Mouse (Mus musculus): Measurements from ENCODE around the gene Gmpr2. TPM values are rescaled to one million over a fixed set of nuclear protein-coding genes. Genes with fewer than 3 reads are reported as not detected.

The Gmpr2 gene
- polyA plus RNA-seq, 1 experiment from 2014 or later: 58.4 TPM

GRCm38 (mm10) chr14:55719737-55720136 is 48.0 kb downstream of the Gmpr2 start:
- H3K4me2 ChIP-seq (ENCODE audit: low read depth, low read length): no peak overlapping the region
- H3K4me1 ChIP-seq (ENCODE audit: control insufficient read depth, insufficient read depth, low read length): peaks cover 7% of the 10 kb centered on the region; the same call in 1 of the 2 replicates
- no peaks in the 10 kb centered on the region for H3K9me3 ChIP-seq (ENCODE audit: control insufficient read depth, low read length)
- no peak overlapping the region for H3K27ac ChIP-seq (ENCODE audit: low read length)
- 0 out of 2 replicates have a peak overlapping the region, but pooled peaks have one; percentile 5 for H3K9ac ChIP-seq (ENCODE audit: low read depth, low read length)
- no peaks in the 10 kb centered on the region for H3K27me3 ChIP-seq (replicated peaks; ENCODE audit: control insufficient read depth, insufficient read depth, low read length)
- WGBS: 87% methylated on average over 6 of the region's 6 CpGs
- 0 out of 2 replicates have a peak, but pooled peaks cover 2% of the 10 kb centered on the region for H3K36me3 ChIP-seq (ENCODE audit: control insufficient read depth, insufficient read depth, low read length)
- ATAC-seq: no peak
- H3K4me3 ChIP-seq (ENCODE audit: low read length): no peak overlapping the region

- Histone ChIP-seq H3K27ac (ENCODE audit: low read length) (no peak overlapping the region), H3K9ac (ENCODE audit: low read depth, low read length) (no peak overlapping the region), H3K36me3 (ENCODE audit: control insufficient read depth, insufficient read depth, low read length) (0 out of 2 replicates have a peak, but pooled peaks cover 2% of the 10 kb centered on the region), H3K4me3 (ENCODE audit: low read length) (no peak overlapping the region), H3K27me3 (replicated peaks; ENCODE audit: control insufficient read depth, insufficient read depth, low read length) (no peaks in the 10 kb centered on the region), H3K4me1 (ENCODE audit: control insufficient read depth, insufficient read depth, low read length) (peaks cover 3% of the 10 kb centered on the region; the same call in 1 of the 2 replicates), H3K9me3 (ENCODE audit: control insufficient read depth, low read length) (no peaks in the 10 kb centered on the region), H3K4me2 (ENCODE audit: low read depth, low read length) (no peak overlapping the region)
- WGBS: 90% methylated on average over 12 of the region's 12 CpGs
- ATAC-seq: no peak
Observed at GRCm38 (mm10) chr14:55720666-55721065, 48.9 kb downstream of the Gmpr2 start.

GRCm38 (mm10) chr14:55721076-55721475 is 49.3 kb downstream of the Gmpr2 start:
- WGBS: 70% methylated on average over 6 of the region's 6 CpGs
- no peaks in the 10 kb centered on the region for H3K9me3 ChIP-seq (ENCODE audit: control insufficient read depth, low read length)
- peak overlapping the region; percentile 64 for H3K4me2 ChIP-seq (ENCODE audit: low read depth, low read length)
- H3K9ac ChIP-seq (ENCODE audit: low read depth, low read length): peak overlapping the region; percentile 91; the same call in 1 of the 2 replicates
- no peak for ATAC-seq
- 0 out of 2 replicates have a peak, but pooled peaks cover 2% of the 10 kb centered on the region for H3K36me3 ChIP-seq (ENCODE audit: control insufficient read depth, insufficient read depth, low read length)
- H3K4me1 ChIP-seq (ENCODE audit: control insufficient read depth, insufficient read depth, low read length): peaks cover 3% of the 10 kb centered on the region; the same call in 1 of the 2 replicates
- H3K27ac ChIP-seq (ENCODE audit: low read length): peak overlapping the region; percentile 92; the same call in 1 of the 2 replicates
- H3K27me3 ChIP-seq (replicated peaks; ENCODE audit: control insufficient read depth, insufficient read depth, low read length): no peaks in the 10 kb centered on the region
- peak overlapping the region; percentile 83 for H3K4me3 ChIP-seq (ENCODE audit: low read length)

- peak within 1 kb of the TSS; percentile 83 for H3K4me3 ChIP-seq (ENCODE audit: low read length)
- peak within 1 kb of the TSS; percentile 92 for H3K27ac ChIP-seq (ENCODE audit: low read length)
- under 1% methylated on average over 49 of the region's 50 CpGs for WGBS
- peaks cover 3% of the 10 kb centered on the region; the same call in 1 of the 2 replicates for H3K4me1 ChIP-seq (ENCODE audit: control insufficient read depth, insufficient read depth, low read length)
- ATAC-seq: peak; percentile 97
- H3K9ac ChIP-seq (ENCODE audit: low read depth, low read length): peak within 1 kb of the TSS; percentile 91
- H3K4me2 ChIP-seq (ENCODE audit: low read depth, low read length): peak within 1 kb of the TSS; percentile 64
- H3K27me3 ChIP-seq (replicated peaks; ENCODE audit: control insufficient read depth, insufficient read depth, low read length): no peaks in the 10 kb centered on the region
- H3K36me3 ChIP-seq (ENCODE audit: control insufficient read depth, insufficient read depth, low read length): 0 out of 2 replicates have a peak, but pooled peaks cover 2% of the 10 kb centered on the region
- H3K9me3 ChIP-seq (ENCODE audit: control insufficient read depth, low read length): no peaks in the 10 kb centered on the region
Observed at GRCm38 (mm10) chr14:55721700-55722437, 50.1 kb downstream of the Gmpr2 start, which contains the start of gene Rabggta. Rabggta (minus strand) TSS chr14:55722263.

GRCm38 (mm10) chr14:55722438-55722945 is 50.8 kb downstream of the Gmpr2 start:
- WGBS: 51% methylated on average over 8 of the region's 8 CpGs
- Histone ChIP-seq H3K9me3 (ENCODE audit: control insufficient read depth, low read length) (no peaks in the 10 kb centered on the region), H3K4me3 (ENCODE audit: low read length) (peak overlapping the region; percentile 83), H3K36me3 (ENCODE audit: control insufficient read depth, insufficient read depth, low read length) (0 out of 2 replicates have a peak, but pooled peaks cover 2% of the 10 kb centered on the region), H3K27me3 (replicated peaks; ENCODE audit: control insufficient read depth, insufficient read depth, low read length) (no peaks in the 10 kb centered on the region), H3K4me2 (ENCODE audit: low read depth, low read length) (peak overlapping the region; percentile 64), H3K27ac (ENCODE audit: low read length) (no peak overlapping the region), H3K9ac (ENCODE audit: low read depth, low read length) (peak overlapping the region; percentile 91), H3K4me1 (ENCODE audit: control insufficient read depth, insufficient read depth, low read length) (peaks cover 3% of the 10 kb centered on the region; the same call in 1 of the 2 replicates)
- no peak; the same call in 1 of the 2 replicates for ATAC-seq

GRCm38 (mm10) chr14:55723433-55723832 is 51.7 kb downstream of the Gmpr2 start:
- H3K27me3 ChIP-seq (replicated peaks; ENCODE audit: control insufficient read depth, insufficient read depth, low read length): no peaks in the 10 kb centered on the region
- H3K9ac ChIP-seq (ENCODE audit: low read depth, low read length): no peak overlapping the region
- H3K9me3 ChIP-seq (ENCODE audit: control insufficient read depth, low read length): no peaks in the 10 kb centered on the region
- ATAC-seq: no peak
- H3K4me3 ChIP-seq (ENCODE audit: low read length): no peak overlapping the region
- H3K27ac ChIP-seq (ENCODE audit: low read length): no peak overlapping the region
- 95% methylated on average over 7 of the region's 7 CpGs for WGBS
- H3K36me3 ChIP-seq (ENCODE audit: control insufficient read depth, insufficient read depth, low read length): no peaks in the 10 kb centered on the region
- no peak overlapping the region for H3K4me2 ChIP-seq (ENCODE audit: low read depth, low read length)
- peaks cover 3% of the 10 kb centered on the region; the same call in 1 of the 2 replicates for H3K4me1 ChIP-seq (ENCODE audit: control insufficient read depth, insufficient read depth, low read length)

- H3K9ac ChIP-seq (ENCODE audit: low read depth, low read length): no peak overlapping the region
- no peaks in the 10 kb centered on the region for H3K27me3 ChIP-seq (replicated peaks; ENCODE audit: control insufficient read depth, insufficient read depth, low read length)
- ATAC-seq: no peak
- no peak overlapping the region for H3K4me3 ChIP-seq (ENCODE audit: low read length)
- no peak overlapping the region for H3K27ac ChIP-seq (ENCODE audit: low read length)
- no peaks in the 10 kb centered on the region for H3K9me3 ChIP-seq (ENCODE audit: control insufficient read depth, low read length)
- 53% methylated on average over 8 of the region's 8 CpGs for WGBS
- H3K4me1 ChIP-seq (ENCODE audit: control insufficient read depth, insufficient read depth, low read length): peaks cover 3% of the 10 kb centered on the region; the same call in 1 of the 2 replicates
- no peak overlapping the region for H3K4me2 ChIP-seq (ENCODE audit: low read depth, low read length)
- no peaks in the 10 kb centered on the region for H3K36me3 ChIP-seq (ENCODE audit: control insufficient read depth, insufficient read depth, low read length)
Observed at GRCm38 (mm10) chr14:55724411-55724871, 52.7 kb downstream of the Gmpr2 start.

- ATAC-seq: no peak
- Histone ChIP-seq H3K27ac (ENCODE audit: low read length) (no peak overlapping the region), H3K9ac (ENCODE audit: low read depth, low read length) (no peak overlapping the region), H3K36me3 (ENCODE audit: control insufficient read depth, insufficient read depth, low read length) (no peaks in the 10 kb centered on the region), H3K4me1 (ENCODE audit: control insufficient read depth, insufficient read depth, low read length) (peaks cover 3% of the 10 kb centered on the region; the same call in 1 of the 2 replicates), H3K4me3 (ENCODE audit: low read length) (no peak overlapping the region), H3K27me3 (replicated peaks; ENCODE audit: control insufficient read depth, insufficient read depth, low read length) (no peaks in the 10 kb centered on the region; the same call in 1 of the 2 replicates), H3K4me2 (ENCODE audit: low read depth, low read length) (no peak overlapping the region), H3K9me3 (ENCODE audit: control insufficient read depth, low read length) (no peaks in the 10 kb centered on the region)
Observed at GRCm38 (mm10) chr14:55726261-55726660, 54.5 kb downstream of the Gmpr2 start.

- no peaks in the 10 kb centered on the region for H3K4me1 ChIP-seq (ENCODE audit: control insufficient read depth, insufficient read depth, low read length)
- no peak for ATAC-seq
- 55% methylated on average over 8 of the region's 8 CpGs for WGBS
- H3K4me2 ChIP-seq (ENCODE audit: low read depth, low read length): no peak overlapping the region
- no peaks in the 10 kb centered on the region for H3K9me3 ChIP-seq (ENCODE audit: control insufficient read depth, low read length)
- no peak overlapping the region for H3K9ac ChIP-seq (ENCODE audit: low read depth, low read length)
- no peaks in the 10 kb centered on the region for H3K36me3 ChIP-seq (ENCODE audit: control insufficient read depth, insufficient read depth, low read length)
- no peak overlapping the region for H3K4me3 ChIP-seq (ENCODE audit: low read length)
- H3K27me3 ChIP-seq (replicated peaks; ENCODE audit: control insufficient read depth, insufficient read depth, low read length): no peaks in the 10 kb centered on the region; the same call in 1 of the 2 replicates
- H3K27ac ChIP-seq (ENCODE audit: low read length): no peak overlapping the region
Observed at GRCm38 (mm10) chr14:55727889-55728685, 56.3 kb downstream of the Gmpr2 start.
